Mouse (Mus musculus): Measurements from ENCODE around the gene Map2k1. TPM values are rescaled to one million over a fixed set of nuclear protein-coding genes. Genes with fewer than 3 reads are reported as not detected.

The Map2k1 gene
- total and polyA plus RNA-seq, 3 experiments = 30.0 to 47.5 (median 47.2) TPM

DNA sequence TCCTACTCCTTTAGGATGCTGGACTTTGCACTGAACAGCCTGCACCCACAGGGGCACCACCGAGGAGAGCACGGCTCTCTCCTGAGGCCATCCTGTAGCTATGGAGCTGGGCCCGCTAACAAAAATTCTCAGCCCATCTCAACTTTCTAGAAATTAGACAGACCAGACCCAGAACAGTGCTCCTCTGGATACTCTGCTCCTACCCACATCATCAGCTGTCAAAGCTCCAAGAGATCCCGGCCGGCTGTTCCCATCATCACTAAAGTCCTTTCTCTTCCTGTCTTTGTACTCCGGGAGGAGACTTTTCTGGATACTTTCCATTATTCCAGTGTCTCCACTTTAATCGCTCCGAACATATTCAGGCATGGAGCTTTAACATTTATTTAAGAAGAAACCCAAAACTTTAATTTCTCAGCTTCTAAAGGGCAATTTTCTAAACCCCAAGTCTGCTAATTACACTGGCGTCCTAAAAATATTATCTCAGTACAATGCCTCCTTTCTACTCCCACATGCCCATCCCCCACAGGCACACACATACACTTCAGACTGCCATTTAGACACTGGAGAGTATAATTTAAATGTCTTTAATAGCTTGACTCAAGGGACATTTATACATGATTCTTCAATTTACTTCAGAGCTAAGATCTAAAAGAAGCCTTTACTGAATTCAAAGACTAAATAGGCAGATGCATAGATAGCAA is 21.0 kb downstream of the Map2k1 start:
- no peak overlapping the region for H3K9ac ChIP-seq (ENCODE audit: low read depth, low read length)
- DNase-seq = peak; percentile 35 to 41
- H3K4me1 ChIP-seq (ENCODE audit: control insufficient read depth, insufficient read depth, low read length) = peaks cover 20% of the 10 kb centered on the region
- peak overlapping the region; percentile 67 for H3K27ac ChIP-seq
- H3K4me3 ChIP-seq = no peak overlapping the region
- no peaks in the 10 kb centered on the region for H3K27me3 ChIP-seq (ENCODE audit: control insufficient read depth, insufficient read depth, low read length)
- TF ChIP-seq POLR2A (IDR thresholded peaks at IDR 0.05; ENCODE audit: insufficient read depth, low read depth, low read length) (no peak), CTCF (IDR thresholded peaks at IDR 0.05) (no peak), EP300 (IDR thresholded peaks at IDR 0.05; ENCODE audit: insufficient read depth, low read depth, low read length) (no peak)
- peaks cover 21% of the 10 kb centered on the region for H3K36me3 ChIP-seq (ENCODE audit: control insufficient read depth, insufficient read depth, low read length)
- peaks cover 1% of the 10 kb centered on the region for H3K79me2 ChIP-seq (replicated peaks; ENCODE audit: control insufficient read depth, insufficient read depth, low read length)
- WGBS = 30% methylated on average over 9 of the region's 9 CpGs
- intact Hi-C loops (cut with DNase I) = no loop called here

GRCm38 (mm10) chr9:64231674-64232073 is 21.8 kb downstream of the Map2k1 start:
- Histone ChIP-seq H3K9ac (ENCODE audit: low read depth, low read length) (no peak overlapping the region), H3K27me3 (ENCODE audit: control insufficient read depth, insufficient read depth, low read length) (no peaks in the 10 kb centered on the region), H3K36me3 (ENCODE audit: control insufficient read depth, insufficient read depth, low read length) (peaks cover 22% of the 10 kb centered on the region), H3K79me2 (replicated peaks; ENCODE audit: control insufficient read depth, insufficient read depth, low read length) (peaks cover 1% of the 10 kb centered on the region), H3K4me1 (ENCODE audit: control insufficient read depth, insufficient read depth, low read length) (peaks cover 20% of the 10 kb centered on the region), H3K4me3 (no peak overlapping the region), H3K27ac (peak overlapping the region; percentile 67)
- no peak for TF ChIP-seq EP300 (IDR thresholded peaks at IDR 0.05; ENCODE audit: insufficient read depth, low read depth, low read length)
- TF ChIP-seq POLR2A (IDR thresholded peaks at IDR 0.05; ENCODE audit: insufficient read depth, low read depth, low read length) = no peak
- TF ChIP-seq CTCF (IDR thresholded peaks at IDR 0.05) = no peak
- 57% methylated on average over 3 of the region's 3 CpGs for WGBS
- DNase-seq = no peak
- intact Hi-C loops (cut with DNase I) = no loop called here

GRCm38 (mm10) chr9:64231171-64231570 is 22.3 kb downstream of the Map2k1 start:
- DNase-seq = peak in 1 of 2 experiments; percentile 22
- 23% methylated on average over 5 of the region's 5 CpGs for WGBS
- peaks cover 24% of the 10 kb centered on the region for H3K36me3 ChIP-seq (ENCODE audit: control insufficient read depth, insufficient read depth, low read length)
- H3K4me1 ChIP-seq (ENCODE audit: control insufficient read depth, insufficient read depth, low read length) = peaks cover 20% of the 10 kb centered on the region
- TF ChIP-seq CTCF (IDR thresholded peaks at IDR 0.05) = peak; percentile 34; the same call in 1 of the 2 replicates
- TF ChIP-seq POLR2A (IDR thresholded peaks at IDR 0.05; ENCODE audit: insufficient read depth, low read depth, low read length) = no peak
- peaks cover 1% of the 10 kb centered on the region for H3K79me2 ChIP-seq (replicated peaks; ENCODE audit: control insufficient read depth, insufficient read depth, low read length)
- no peak overlapping the region for H3K4me3 ChIP-seq
- intact Hi-C loops (cut with DNase I) = no loop called here
- no peaks in the 10 kb centered on the region for H3K27me3 ChIP-seq (ENCODE audit: control insufficient read depth, insufficient read depth, low read length)
- no peak overlapping the region for H3K9ac ChIP-seq (ENCODE audit: low read depth, low read length)
- peak overlapping the region; percentile 67 for H3K27ac ChIP-seq

GRCm38 (mm10) chr9:64228972-64229371 is 24.5 kb downstream of the Map2k1 start:
- no peak overlapping the region for H3K9ac ChIP-seq (ENCODE audit: low read depth, low read length)
- no peak for TF ChIP-seq EP300 (IDR thresholded peaks at IDR 0.05; ENCODE audit: insufficient read depth, low read depth, low read length)
- no peak for TF ChIP-seq POLR2A (IDR thresholded peaks at IDR 0.05; ENCODE audit: insufficient read depth, low read depth, low read length)
- TF ChIP-seq CTCF (IDR thresholded peaks at IDR 0.05) = no peak
- H3K4me1 ChIP-seq (ENCODE audit: control insufficient read depth, insufficient read depth, low read length) = peaks cover 20% of the 10 kb centered on the region
- intact Hi-C loops (cut with DNase I) = no loop called here
- no peak overlapping the region for H3K4me3 ChIP-seq
- peaks cover 5% of the 10 kb centered on the region for H3K79me2 ChIP-seq (replicated peaks; ENCODE audit: control insufficient read depth, insufficient read depth, low read length)
- H3K36me3 ChIP-seq (ENCODE audit: control insufficient read depth, insufficient read depth, low read length) = peaks cover 25% of the 10 kb centered on the region
- no peaks in the 10 kb centered on the region for H3K27me3 ChIP-seq (ENCODE audit: control insufficient read depth, insufficient read depth, low read length)
- no peak overlapping the region for H3K27ac ChIP-seq
- DNase-seq = no peak

DNA sequence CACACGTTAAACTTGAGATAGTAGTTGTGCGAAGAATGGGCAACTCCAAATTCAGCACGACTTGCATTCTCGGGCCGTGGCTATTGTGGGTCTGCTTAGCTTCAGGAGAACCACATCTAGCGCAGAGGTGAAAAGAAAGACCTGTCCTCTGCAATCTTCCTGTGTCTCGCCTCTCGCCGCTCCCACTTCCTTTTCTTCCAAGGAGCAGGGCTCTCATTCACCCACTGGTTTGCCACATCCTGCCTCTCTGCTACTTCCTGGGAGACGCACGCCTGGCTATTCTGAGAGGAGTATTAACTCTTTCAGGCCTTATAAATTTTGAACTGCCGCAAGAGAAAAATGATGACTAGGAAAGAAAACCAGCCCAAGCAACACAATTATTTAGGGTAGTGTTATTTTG is 25.7 kb downstream of the Map2k1 start:
- Histone ChIP-seq H3K79me2 (replicated peaks; ENCODE audit: control insufficient read depth, insufficient read depth, low read length) (peaks cover 7% of the 10 kb centered on the region), H3K36me3 (ENCODE audit: control insufficient read depth, insufficient read depth, low read length) (peaks cover 17% of the 10 kb centered on the region), H3K27me3 (ENCODE audit: control insufficient read depth, insufficient read depth, low read length) (no peaks in the 10 kb centered on the region), H3K4me1 (ENCODE audit: control insufficient read depth, insufficient read depth, low read length) (peaks cover 21% of the 10 kb centered on the region), H3K4me3 (no peak overlapping the region), H3K27ac (no peak overlapping the region), H3K9ac (ENCODE audit: low read depth, low read length) (no peak overlapping the region)
- TF ChIP-seq CTCF (IDR thresholded peaks at IDR 0.05) (no peak), EP300 (IDR thresholded peaks at IDR 0.05; ENCODE audit: insufficient read depth, low read depth, low read length) (no peak), POLR2A (IDR thresholded peaks at IDR 0.05; ENCODE audit: insufficient read depth, low read depth, low read length) (no peak)
- intact Hi-C loops (cut with DNase I) = no loop called here
- WGBS = 41% methylated on average over 12 of the region's 12 CpGs
- DNase-seq = peak in 1 of 2 experiments; percentile 21

DNA sequence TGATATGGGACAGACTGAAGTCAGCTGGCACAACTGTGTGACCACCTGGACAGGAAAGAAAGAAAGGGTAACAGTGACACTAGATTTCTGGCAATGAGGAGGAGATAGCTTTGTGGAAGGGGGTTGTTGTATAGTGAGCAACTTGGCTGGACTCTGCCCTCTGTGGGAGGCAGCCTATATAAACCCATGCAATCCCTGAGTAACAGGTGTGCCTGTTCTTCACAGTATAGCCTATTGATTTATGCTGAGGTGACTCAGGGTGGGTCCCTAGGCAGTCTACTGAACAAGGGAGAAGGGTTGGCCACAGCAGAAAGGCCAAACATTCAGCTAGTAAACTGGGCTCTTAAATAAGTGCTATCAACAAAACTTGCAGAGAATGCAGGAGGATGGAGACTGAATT is 27.6 kb downstream of the Map2k1 start:
- no peaks in the 10 kb centered on the region for H3K27me3 ChIP-seq (ENCODE audit: control insufficient read depth, insufficient read depth, low read length)
- no peak for TF ChIP-seq POLR2A (IDR thresholded peaks at IDR 0.05; ENCODE audit: insufficient read depth, low read depth, low read length)
- TF ChIP-seq EP300 (IDR thresholded peaks at IDR 0.05; ENCODE audit: insufficient read depth, low read depth, low read length) = no peak
- no peak for TF ChIP-seq CTCF (IDR thresholded peaks at IDR 0.05)
- intact Hi-C loops (cut with DNase I) = no loop called here
- H3K4me3 ChIP-seq = no peak overlapping the region
- H3K79me2 ChIP-seq (replicated peaks; ENCODE audit: control insufficient read depth, insufficient read depth, low read length) = peaks cover 9% of the 10 kb centered on the region
- H3K27ac ChIP-seq = no peak overlapping the region
- DNase-seq = no peak
- H3K9ac ChIP-seq (ENCODE audit: low read depth, low read length) = no peak overlapping the region
- H3K4me1 ChIP-seq (ENCODE audit: control insufficient read depth, insufficient read depth, low read length) = peaks cover 14% of the 10 kb centered on the region
- peaks cover 17% of the 10 kb centered on the region for H3K36me3 ChIP-seq (ENCODE audit: control insufficient read depth, insufficient read depth, low read length)
